Mouse (Mus musculus): ENCODE measurements around the gene Oas1g. TPM values are rescaled to one million over a fixed set of nuclear protein-coding genes. Genes with fewer than 3 reads are reported as not detected.
"Not testable (repeated sequence)": the region's sequence is repeated elsewhere in the genome, so short reads cannot be mapped to it uniquely, and the experiment has no call there.

Gene Oas1g
- polyA plus RNA-seq, 1 experiment from 2014 or later = 0.23 TPM

DNA sequence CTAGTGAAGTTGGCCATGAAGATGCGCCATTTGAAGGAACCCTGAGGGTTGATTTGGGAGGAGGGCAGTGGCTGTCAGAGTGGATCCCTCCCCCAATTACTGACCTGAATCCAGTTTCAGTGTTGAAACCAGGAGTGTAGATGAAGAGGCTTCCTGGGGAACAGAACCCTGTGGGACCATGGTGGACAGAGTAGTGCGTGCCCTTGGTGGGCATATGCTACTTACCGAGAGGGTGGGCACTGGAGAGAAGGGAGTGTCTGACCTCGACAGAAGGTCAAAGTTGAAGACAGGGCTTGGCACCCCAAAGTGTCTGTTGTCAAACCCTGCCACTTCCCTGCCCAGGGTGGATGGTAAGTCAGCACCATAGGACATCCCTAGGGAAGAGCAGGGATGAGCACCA, 6.5 kb upstream of the Oas1g start:
- H3K4me2 ChIP-seq; H3K9ac ChIP-seq (ENCODE audit: low read depth, low read length); H3K9me3 ChIP-seq (ENCODE audit: control insufficient read depth, low read length); H3K36me3 ChIP-seq (ENCODE audit: control insufficient read depth, insufficient read depth, low read length); DNase-seq (ENCODE audit: low spot score); H3K4me3 ChIP-seq (ENCODE audit: low read depth, low read length); H3K4me1 ChIP-seq (replicated peaks; ENCODE audit: control insufficient read depth, insufficient read depth, low read length); H3K27me3 ChIP-seq (replicated peaks; ENCODE audit: control insufficient read depth, insufficient read depth, low read length); ATAC-seq (replicated peaks; ENCODE audit: low FRiP score); H3K27ac ChIP-seq (ENCODE audit: low read depth, low read length): not testable (repeated sequence)
- 84% methylated on average over 4 of the region's 4 CpGs for WGBS

- no peaks in the 10 kb centered on the region for H3K36me3 ChIP-seq (ENCODE audit: control insufficient read depth, insufficient read depth, low read length)
- no peak overlapping the region for H3K9ac ChIP-seq (ENCODE audit: low read depth, low read length)
- no peaks in the 10 kb centered on the region for H3K4me1 ChIP-seq (replicated peaks; ENCODE audit: control insufficient read depth, insufficient read depth, low read length)
- 49% methylated on average over 2 of the region's 2 CpGs for WGBS
- no peak for DNase-seq (ENCODE audit: low spot score)
- no peak overlapping the region for H3K4me2 ChIP-seq
- H3K9me3 ChIP-seq (ENCODE audit: control insufficient read depth, low read length) = no peaks in the 10 kb centered on the region
- H3K4me3 ChIP-seq (ENCODE audit: low read depth, low read length) = no peak overlapping the region
- no peak for ATAC-seq (replicated peaks; ENCODE audit: low FRiP score)
- H3K27ac ChIP-seq (ENCODE audit: low read depth, low read length) = no peak overlapping the region
- 0 out of 2 replicates have a peak, but pooled peaks cover 3% of the 10 kb centered on the region for H3K27me3 ChIP-seq (replicated peaks; ENCODE audit: control insufficient read depth, insufficient read depth, low read length)
These were observed 4.8 kb upstream of the Oas1g start for GRCm38 (mm10) chr5:120892243-120892660.

DNA sequence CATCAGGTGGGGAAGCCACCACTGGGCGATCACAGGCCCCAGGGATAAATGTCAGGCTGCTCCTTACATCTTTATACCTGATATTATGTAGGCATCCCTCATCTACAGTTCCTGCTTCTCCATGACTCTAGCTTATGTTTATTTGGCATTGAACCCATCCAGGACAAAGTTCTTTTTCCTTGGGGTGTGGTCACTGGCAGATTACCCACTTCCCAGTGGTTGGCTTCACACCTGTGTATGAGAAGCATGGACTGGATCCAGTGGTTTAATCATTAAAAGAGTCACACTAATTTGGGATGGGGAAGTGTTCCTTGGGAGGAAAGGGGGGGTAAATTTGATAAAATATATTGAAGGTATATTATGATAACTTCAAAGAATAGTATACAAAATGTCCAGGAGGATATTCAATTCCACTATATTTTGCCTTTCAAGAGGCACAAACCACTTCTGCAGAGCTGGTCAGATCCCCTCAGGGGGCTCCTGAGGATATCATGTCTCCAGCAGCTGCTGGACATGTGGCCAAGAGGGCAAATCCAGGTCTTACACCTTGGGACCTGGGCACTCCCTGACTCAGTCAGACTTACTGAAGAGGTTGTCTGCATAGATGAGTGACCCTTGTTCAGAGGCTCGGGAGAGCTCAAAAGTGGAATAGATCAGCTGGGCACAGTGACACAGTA, 4.3 kb upstream of the Oas1g start:
- H3K9ac ChIP-seq (ENCODE audit: low read depth, low read length); H3K4me1 ChIP-seq (replicated peaks; ENCODE audit: control insufficient read depth, insufficient read depth, low read length); H3K36me3 ChIP-seq (ENCODE audit: control insufficient read depth, insufficient read depth, low read length); H3K27ac ChIP-seq (ENCODE audit: low read depth, low read length); H3K27me3 ChIP-seq (replicated peaks; ENCODE audit: control insufficient read depth, insufficient read depth, low read length); H3K4me2 ChIP-seq; H3K9me3 ChIP-seq (ENCODE audit: control insufficient read depth, low read length); H3K4me3 ChIP-seq (ENCODE audit: low read depth, low read length); ATAC-seq (replicated peaks; ENCODE audit: low FRiP score); DNase-seq (ENCODE audit: low spot score): not testable (repeated sequence)
- WGBS = 78% methylated on average over 2 of the region's 2 CpGs

- ATAC-seq (replicated peaks; ENCODE audit: low FRiP score) (no peak), DNase-seq (ENCODE audit: low spot score) (no peak)
- 0 out of 2 replicates have a peak, but pooled peaks cover 3% of the 10 kb centered on the region for H3K27me3 ChIP-seq (replicated peaks; ENCODE audit: control insufficient read depth, insufficient read depth, low read length)
- no peak overlapping the region for H3K4me2 ChIP-seq
- no peak overlapping the region for H3K27ac ChIP-seq (ENCODE audit: low read depth, low read length)
- WGBS = 35% methylated on average over 3 of the region's 3 CpGs
- no peaks in the 10 kb centered on the region for H3K36me3 ChIP-seq (ENCODE audit: control insufficient read depth, insufficient read depth, low read length)
- no peak overlapping the region for H3K9ac ChIP-seq (ENCODE audit: low read depth, low read length)
- H3K4me3 ChIP-seq (ENCODE audit: low read depth, low read length) = no peak overlapping the region
- H3K9me3 ChIP-seq (ENCODE audit: control insufficient read depth, low read length) = no peaks in the 10 kb centered on the region
- no peaks in the 10 kb centered on the region for H3K4me1 ChIP-seq (replicated peaks; ENCODE audit: control insufficient read depth, insufficient read depth, low read length)
These were observed 3.6 kb upstream of the Oas1g start for GRCm38 (mm10) chr5:120890991-120891390.

GRCm38 (mm10) chr5:120890026-120890425, 2.6 kb upstream of the Oas1g start:
- Histone ChIP-seq H3K4me1 (replicated peaks; ENCODE audit: control insufficient read depth, insufficient read depth, low read length) (no peaks in the 10 kb centered on the region), H3K36me3 (ENCODE audit: control insufficient read depth, insufficient read depth, low read length) (no peaks in the 10 kb centered on the region), H3K4me2 (no peak overlapping the region), H3K4me3 (ENCODE audit: low read depth, low read length) (no peak overlapping the region), H3K9me3 (ENCODE audit: control insufficient read depth, low read length) (no peaks in the 10 kb centered on the region), H3K27me3 (replicated peaks; ENCODE audit: control insufficient read depth, insufficient read depth, low read length) (0 out of 2 replicates have a peak, but pooled peaks cover 3% of the 10 kb centered on the region), H3K27ac (ENCODE audit: low read depth, low read length) (no peak overlapping the region), H3K9ac (ENCODE audit: low read depth, low read length) (no peak overlapping the region)
- WGBS = 78% methylated on average over 2 of the region's 2 CpGs
- ATAC-seq (replicated peaks; ENCODE audit: low FRiP score) = no peak
- no peak for DNase-seq (ENCODE audit: low spot score)

- not testable (repeated sequence) for ATAC-seq (replicated peaks; ENCODE audit: low FRiP score)
- WGBS = 27% methylated on average over 4 of the region's 4 CpGs
These were observed 942 bp upstream of the Oas1g start for GRCm38 (mm10) chr5:120888294-120888815.

GRCm38 (mm10) chr5:120887831-120888230, 418 bp upstream of the Oas1g start:
- 43% methylated on average over 6 of the region's 6 CpGs for whole genome bisulfite sequencing
- Histone ChIP-seq H3K36me3 (ENCODE audit: control insufficient read depth, insufficient read depth, low read length) (no peaks in the 10 kb centered on the region), H3K4me1 (replicated peaks; ENCODE audit: control insufficient read depth, insufficient read depth, low read length) (no peaks in the 10 kb centered on the region), H3K9ac (ENCODE audit: low read depth, low read length) (no peak overlapping the region), H3K4me3 (ENCODE audit: low read depth, low read length) (no peak overlapping the region), H3K4me2 (no peak overlapping the region), H3K27me3 (replicated peaks; ENCODE audit: control insufficient read depth, insufficient read depth, low read length) (0 out of 2 replicates have a peak, but pooled peaks cover 3% of the 10 kb centered on the region), H3K9me3 (ENCODE audit: control insufficient read depth, low read length) (no peaks in the 10 kb centered on the region), H3K27ac (ENCODE audit: low read depth, low read length) (no peak overlapping the region)
- no peak for DNase-seq (ENCODE audit: low spot score)
- no peak for ATAC-seq (replicated peaks; ENCODE audit: low FRiP score)

More at GRCm38 (mm10) chr5:120888294-120888815, 942 bp upstream of the Oas1g start:
- DNase-seq (ENCODE audit: low spot score) = peak; percentile 16
- not testable (repeated sequence) for H3K9me3 ChIP-seq (ENCODE audit: control insufficient read depth, low read length); H3K27ac ChIP-seq (ENCODE audit: low read depth, low read length); H3K4me2 ChIP-seq; H3K9ac ChIP-seq (ENCODE audit: low read depth, low read length); H3K27me3 ChIP-seq (replicated peaks; ENCODE audit: control insufficient read depth, insufficient read depth, low read length); H3K4me1 ChIP-seq (replicated peaks; ENCODE audit: control insufficient read depth, insufficient read depth, low read length); H3K36me3 ChIP-seq (ENCODE audit: control insufficient read depth, insufficient read depth, low read length); H3K4me3 ChIP-seq (ENCODE audit: low read depth, low read length)

DNA sequence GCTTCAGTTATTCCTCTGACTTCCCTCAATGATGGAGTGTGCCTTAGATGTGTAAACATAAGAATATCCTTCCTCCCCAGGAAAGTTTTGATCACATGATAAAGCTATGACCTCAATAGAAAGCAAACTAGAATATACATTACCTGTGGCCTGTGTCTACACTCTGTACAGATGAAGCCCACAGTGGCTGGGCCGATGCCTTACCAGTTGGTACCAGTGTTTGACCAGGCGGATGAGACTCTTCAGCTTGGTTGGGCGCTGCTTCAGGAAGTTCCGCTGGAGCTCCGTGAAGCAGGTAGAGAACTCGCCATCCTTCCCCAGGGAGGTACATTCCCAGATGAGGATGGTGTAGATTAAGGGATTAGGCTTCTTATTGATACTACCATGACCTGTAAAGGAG, 5.7 kb downstream of the Oas1g start:
- not testable (repeated sequence) for H3K4me3 ChIP-seq (ENCODE audit: low read depth, low read length); H3K4me1 ChIP-seq (replicated peaks; ENCODE audit: control insufficient read depth, insufficient read depth, low read length); ATAC-seq (replicated peaks; ENCODE audit: low FRiP score); H3K27me3 ChIP-seq (replicated peaks; ENCODE audit: control insufficient read depth, insufficient read depth, low read length); H3K27ac ChIP-seq (ENCODE audit: low read depth, low read length); H3K36me3 ChIP-seq (ENCODE audit: control insufficient read depth, insufficient read depth, low read length); H3K9ac ChIP-seq (ENCODE audit: low read depth, low read length); DNase-seq (ENCODE audit: low spot score); H3K9me3 ChIP-seq (ENCODE audit: control insufficient read depth, low read length); H3K4me2 ChIP-seq
- 83% methylated on average over 6 of the region's 6 CpGs for WGBS

DNA sequence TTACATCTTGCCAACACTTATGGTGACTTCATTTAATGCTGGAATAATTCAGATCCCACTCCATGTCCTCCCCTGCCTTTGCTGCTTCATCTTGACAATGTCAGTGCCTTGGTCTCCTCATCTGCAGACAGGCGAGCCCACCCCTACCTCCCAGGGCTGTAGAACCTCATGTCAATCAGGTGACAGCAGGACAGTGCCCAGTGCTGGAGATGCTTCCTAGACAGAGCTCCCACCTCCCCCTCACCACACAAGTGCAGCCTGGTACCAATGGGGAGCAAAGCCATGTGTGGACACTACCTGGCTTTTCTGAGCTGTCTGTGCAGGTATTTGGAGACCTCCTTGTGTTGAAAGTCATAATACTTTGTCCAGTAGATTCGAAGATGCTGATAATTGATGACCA, 8.6 kb downstream of the Oas1g start:
- 41% methylated on average over 2 of the region's 2 CpGs for WGBS
- not testable (repeated sequence) for H3K9me3 ChIP-seq (ENCODE audit: control insufficient read depth, low read length); H3K36me3 ChIP-seq (ENCODE audit: control insufficient read depth, insufficient read depth, low read length); H3K4me3 ChIP-seq (ENCODE audit: low read depth, low read length); ATAC-seq (replicated peaks; ENCODE audit: low FRiP score); DNase-seq (ENCODE audit: low spot score); H3K4me1 ChIP-seq (replicated peaks; ENCODE audit: control insufficient read depth, insufficient read depth, low read length); H3K9ac ChIP-seq (ENCODE audit: low read depth, low read length); H3K27ac ChIP-seq (ENCODE audit: low read depth, low read length); H3K4me2 ChIP-seq; H3K27me3 ChIP-seq (replicated peaks; ENCODE audit: control insufficient read depth, insufficient read depth, low read length)

All from liver, embryonic 11.5 days (tissue).